Mouse (Mus musculus) fat pad, adult 2 months (tissue): ENCODE data around the gene Bach1.

Source experiments
- DNase-seq: peaks from one replicate; pipeline ENCODE4 v3.0.0-alpha.2; 2011; ENCODE audit warnings: low read depth, low spot score; ENCODE audit errors: extremely low read depth

Gene Bach1

GRCm38 (mm10) chr16:87737842-87738639 lies 39.3 kb downstream of the Bach1 start:
- DNase-seq: no peak

DNA sequence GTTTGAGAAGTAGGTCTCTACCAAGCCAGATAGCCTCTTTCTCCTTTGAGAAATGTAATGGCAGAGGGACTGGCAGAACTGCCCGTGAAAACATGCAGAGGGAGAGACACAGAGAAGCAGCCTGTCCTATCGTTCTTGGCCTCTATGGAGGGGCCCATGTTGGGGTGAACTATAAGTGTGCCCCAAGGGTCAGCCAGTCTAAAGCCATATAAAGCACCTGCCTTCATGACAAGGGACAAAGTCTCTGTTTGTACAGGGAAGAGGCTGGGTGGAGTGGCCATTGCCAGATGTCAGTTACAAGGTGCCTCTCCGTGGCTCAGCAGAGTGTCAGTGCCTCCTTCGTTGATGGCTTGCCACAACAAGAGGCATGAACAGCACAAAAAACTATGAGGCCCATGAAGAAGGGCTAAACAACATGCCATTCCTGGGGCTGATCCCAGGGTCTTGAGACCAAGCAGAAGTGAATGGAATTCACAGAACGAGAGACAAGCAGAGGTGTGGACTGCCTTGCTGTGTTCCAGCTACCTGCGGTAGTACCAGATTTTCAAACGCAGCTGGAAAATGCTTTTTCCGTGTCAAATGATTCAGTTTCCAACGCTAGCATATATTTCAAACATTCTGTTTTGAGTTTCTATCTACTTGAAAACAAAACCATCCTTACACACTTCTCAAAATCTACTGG lies 42.4 kb downstream of the Bach1 start:
- DNase-seq: no peak

DNA sequence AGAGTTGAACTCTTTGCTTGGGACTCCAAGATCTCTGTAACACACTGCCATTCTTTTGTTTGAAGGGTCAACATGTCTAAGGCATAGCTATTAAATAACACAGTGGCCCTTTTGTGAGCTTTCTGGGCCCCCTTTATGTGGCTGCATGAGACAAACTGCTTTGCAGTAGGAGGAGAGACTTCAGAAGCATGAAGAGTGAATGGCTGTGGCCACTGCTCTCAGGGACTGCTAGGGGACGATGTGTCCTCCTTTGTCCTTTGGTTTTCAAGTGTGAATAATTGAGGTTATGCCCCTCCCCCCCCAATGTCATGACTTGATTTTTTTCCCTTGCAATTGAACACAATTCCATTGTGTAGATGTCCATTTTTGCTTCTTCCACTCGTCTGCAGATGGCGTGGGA lies 44.9 kb downstream of the Bach1 start:
- no peak for DNase-seq

- DNase-seq: no peak
These were observed 45.6 kb downstream of the Bach1 start for GRCm38 (mm10) chr16:87744338-87744737.

- DNase-seq: no peak
These were observed 46.6 kb downstream of the Bach1 start for GRCm38 (mm10) chr16:87745192-87745945.

DNA sequence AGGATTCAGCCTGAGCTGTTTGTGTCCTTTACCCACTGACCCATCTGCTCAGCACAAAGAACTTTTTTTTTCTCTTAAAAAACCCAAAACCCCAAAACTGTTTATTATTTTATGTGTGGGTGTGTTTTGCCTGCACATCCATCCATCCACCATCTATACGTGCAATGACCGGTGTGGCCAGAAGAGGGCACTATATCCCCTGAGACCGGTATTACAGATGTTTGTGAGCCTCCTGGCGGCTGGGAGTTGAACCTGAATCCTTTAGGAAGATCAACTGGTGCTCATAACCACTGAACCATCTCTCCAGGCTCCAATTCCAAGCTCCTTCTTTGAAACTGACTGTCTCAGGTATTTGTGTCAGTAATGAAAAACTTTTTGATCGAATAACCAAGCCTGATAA lies 48.0 kb downstream of the Bach1 start:
- DNase-seq: no peak

DNA sequence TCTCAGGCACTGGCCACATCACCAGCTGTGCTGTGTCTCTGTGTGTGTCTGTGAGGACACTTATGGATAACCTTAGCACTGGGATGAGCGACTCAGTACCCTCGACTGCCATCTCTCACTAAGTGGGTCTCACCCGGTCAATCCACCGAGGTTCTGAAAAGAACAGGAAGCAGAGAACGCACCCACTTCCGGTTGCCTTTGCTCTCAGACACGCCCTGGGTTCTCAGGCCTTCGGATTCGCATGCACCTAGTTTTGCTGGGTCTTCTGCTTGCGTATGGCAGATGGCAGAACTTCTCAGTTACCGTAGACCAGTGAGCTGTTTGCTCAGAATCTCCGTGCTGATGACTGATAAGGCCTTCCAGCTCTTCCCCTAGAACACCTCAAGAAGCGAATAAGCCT lies 52.5 kb downstream of the Bach1 start:
- DNase-seq: no peak

DNA sequence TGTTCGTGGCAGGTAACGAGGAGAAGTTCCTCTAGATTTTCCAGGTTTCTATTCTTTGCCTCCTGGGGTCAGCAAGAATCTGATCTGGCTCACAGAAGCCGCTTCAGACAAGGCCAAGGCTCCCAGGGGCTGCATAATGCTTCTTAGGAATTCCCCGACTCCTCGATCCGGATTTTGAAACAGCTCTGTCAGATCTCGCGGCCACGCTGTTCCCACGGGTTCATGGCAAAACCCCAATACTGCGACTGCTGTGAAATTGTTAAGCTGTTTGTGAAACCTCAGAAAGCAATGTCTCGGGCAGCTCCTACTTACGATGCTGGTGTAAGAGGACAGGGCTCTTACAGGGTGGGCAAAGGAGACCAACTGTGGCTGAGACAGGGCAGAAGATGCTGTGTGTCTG lies 53.7 kb downstream of the Bach1 start:
- no peak for DNase-seq

- no peak for DNase-seq
These were observed 56.1 kb downstream of the Bach1 start for GRCm38 (mm10) chr16:87754858-87755257.

GRCm38 (mm10) chr16:87755915-87756314 lies 57.2 kb downstream of the Bach1 start:
- DNase-seq: no peak

- DNase-seq: no peak
These were observed 59.3 kb downstream of the Bach1 start for GRCm38 (mm10) chr16:87758016-87758415.

DNA sequence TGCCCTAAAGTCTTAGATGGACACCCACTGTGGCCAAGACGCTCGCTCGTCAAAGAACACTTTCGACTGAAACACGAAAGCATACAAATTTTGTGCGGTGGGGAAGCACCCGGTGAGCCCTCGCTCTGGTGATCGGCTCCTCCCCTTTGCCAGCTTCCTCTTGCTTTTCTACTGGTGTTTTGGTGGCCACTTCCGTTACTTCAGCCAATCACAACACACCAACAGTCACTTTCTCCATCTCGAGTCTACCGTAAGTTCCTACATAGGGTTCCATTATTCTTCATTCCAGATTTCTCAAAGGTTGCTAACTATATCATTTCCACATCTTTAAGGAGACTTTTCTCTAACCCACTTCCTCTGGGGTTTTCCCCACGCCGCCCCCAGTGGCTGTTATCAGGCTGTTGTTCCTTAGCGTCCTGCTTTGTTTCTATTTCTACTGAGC lies 65.9 kb downstream of the Bach1 start:
- DNase-seq: no peak

- DNase-seq: no peak
These were observed 67.2 kb downstream of the Bach1 start for GRCm38 (mm10) chr16:87765984-87766383.

DNA sequence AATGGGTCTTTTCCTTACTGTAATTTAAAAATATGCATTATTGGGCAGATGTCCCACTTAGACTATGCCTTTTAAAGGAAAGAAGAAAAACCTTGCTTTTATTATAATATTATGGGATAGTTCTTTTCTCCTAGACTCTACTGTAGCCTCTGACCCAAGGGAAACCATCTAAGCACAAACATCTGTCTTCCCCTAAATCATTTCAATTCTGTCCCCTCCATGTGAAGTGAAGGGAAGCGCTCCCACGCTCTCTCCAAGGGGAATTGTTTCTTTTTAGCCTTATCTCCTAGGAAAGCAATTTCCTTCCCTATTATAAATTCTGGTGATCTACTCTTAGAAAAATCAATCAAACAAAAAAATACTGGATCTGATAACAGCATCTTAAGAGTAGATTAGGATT lies 71.8 kb downstream of the Bach1 start:
- DNase-seq: no peak

DNA sequence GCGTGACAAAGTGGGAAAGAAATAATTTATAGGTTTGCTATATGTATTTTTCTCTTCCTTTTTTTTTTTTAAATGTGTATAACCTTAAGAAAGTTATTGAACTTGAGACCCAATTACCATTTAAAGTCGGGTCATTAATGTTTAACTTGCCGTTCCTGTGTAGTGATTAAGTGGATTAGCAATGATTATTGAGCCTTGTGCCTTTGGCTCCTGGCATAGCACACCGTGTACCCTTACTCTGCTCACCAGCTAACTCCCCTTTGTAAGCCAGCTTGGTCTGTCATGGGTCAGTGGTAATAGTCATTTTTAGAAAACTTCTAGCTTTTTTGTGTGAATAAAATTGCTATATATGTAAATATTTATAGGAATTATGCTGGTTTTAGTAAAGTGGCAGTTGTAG lies 73.2 kb downstream of the Bach1 start:
- no peak for DNase-seq

- DNase-seq: no peak
These were observed 75.7 kb downstream of the Bach1 start for GRCm38 (mm10) chr16:87774398-87774797.

GRCm38 (mm10) chr16:87777373-87777772 lies 78.6 kb downstream of the Bach1 start:
- no peak for DNase-seq

DNA sequence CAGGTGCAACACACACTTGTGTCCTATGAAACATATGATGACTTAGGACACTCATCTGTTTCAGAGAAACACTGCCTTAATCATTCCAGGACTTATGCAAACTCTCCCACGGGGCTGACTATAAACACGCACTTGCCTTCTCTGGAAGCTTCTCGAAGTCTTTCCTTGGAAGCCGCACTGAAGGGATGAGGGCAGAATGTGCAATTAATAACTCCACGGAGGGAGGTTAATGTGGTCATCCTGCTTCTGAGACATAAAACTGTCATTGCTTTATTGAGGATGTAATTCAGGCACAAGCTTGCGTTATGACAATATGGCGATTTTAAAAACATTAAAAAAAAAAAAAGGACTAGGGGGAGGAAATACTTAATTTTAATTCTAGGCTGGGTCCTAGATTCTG lies 82.9 kb downstream of the Bach1 start:
- DNase-seq: no peak
